Mouse (Mus musculus): ENCODE results near the gene Wwox. TPM values are rescaled to one million over a fixed set of nuclear protein-coding genes. Genes with fewer than 3 reads are reported as not detected.

Gene Wwox
- polyA plus RNA-seq, 1 experiment from 2014 or later = 11.0 TPM

DNA sequence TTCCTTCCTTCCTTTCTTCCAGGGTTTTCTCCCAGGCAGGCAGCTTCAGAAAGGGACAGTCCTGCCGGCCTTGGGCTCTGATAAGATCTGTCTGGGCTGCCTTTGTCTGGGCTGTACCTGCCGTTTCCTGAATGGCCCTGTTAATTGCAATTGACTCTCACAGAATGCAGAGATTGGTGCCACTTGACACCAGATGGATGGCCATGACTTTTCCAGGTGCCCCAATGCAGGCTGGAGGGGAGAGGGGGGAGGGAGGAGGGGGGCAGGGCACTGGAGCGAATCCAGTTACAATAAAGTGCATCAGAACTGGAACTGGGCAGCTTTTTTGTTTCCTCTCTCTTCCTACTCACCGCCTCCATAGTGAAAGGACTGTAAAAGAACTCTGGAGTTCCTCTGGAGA, 443.0 kb downstream of the Wwox start:
- no peak overlapping the region for H3K4me3 ChIP-seq (ENCODE audit: low read depth, low read length)
- 28% methylated on average over 4 of the region's 4 CpGs for WGBS
- no peak overlapping the region for H3K4me2 ChIP-seq (ENCODE audit: low read depth)
- H3K9ac ChIP-seq (ENCODE audit: low read length) = no peak overlapping the region
- no peaks in the 10 kb centered on the region for H3K9me3 ChIP-seq (ENCODE audit: control insufficient read depth, low read length)
- DNase-seq (ENCODE audit: low spot score) (no peak), ATAC-seq (ENCODE audit: insufficient read depth, low FRiP score, low TSS enrichment) (no peak)
- no peaks in the 10 kb centered on the region for H3K36me3 ChIP-seq (ENCODE audit: control insufficient read depth, insufficient read depth, low read length)
- H3K27me3 ChIP-seq (ENCODE audit: control insufficient read depth, insufficient read depth, low read length) = no peaks in the 10 kb centered on the region
- H3K4me1 ChIP-seq (ENCODE audit: control insufficient read depth, insufficient read depth, low read length) = peaks cover 2% of the 10 kb centered on the region; the same call in 1 of the 2 replicates
- no peak overlapping the region for H3K27ac ChIP-seq (ENCODE audit: low read depth, low read length)

DNA sequence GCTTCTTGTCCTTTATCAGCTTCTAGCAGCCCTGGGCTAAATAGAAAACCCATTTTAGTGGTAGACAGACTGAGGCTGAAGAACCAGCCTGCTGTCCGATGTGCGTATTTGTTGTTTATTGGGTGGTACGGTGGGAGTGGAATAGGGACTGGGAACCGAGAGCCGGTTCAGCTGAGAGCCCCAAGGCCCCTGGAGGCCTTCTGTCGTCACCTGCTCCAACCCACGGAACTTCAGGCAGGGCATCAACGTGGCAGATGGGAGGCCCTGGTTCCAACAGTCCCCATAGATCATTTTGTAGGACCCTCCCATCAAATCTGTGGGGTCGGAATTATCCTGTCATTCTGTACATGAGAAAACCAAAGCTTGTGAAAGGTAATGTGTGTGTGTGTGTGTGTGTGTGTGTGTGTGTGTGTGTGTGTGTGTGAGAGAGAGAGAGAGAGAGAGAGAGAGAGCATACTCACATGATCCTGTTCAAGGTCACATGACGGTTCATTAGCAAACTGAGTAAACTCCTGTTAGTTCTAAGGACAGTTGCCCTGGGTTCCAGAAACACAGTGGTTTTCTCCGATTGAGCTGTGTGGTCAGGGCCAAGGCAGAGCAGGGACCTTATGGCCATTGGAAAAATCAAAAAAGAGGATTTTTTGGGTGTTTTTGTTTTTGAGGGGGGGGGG, 443.6 kb downstream of the Wwox start:
- no peak for DNase-seq (ENCODE audit: low spot score)
- no peaks in the 10 kb centered on the region for H3K36me3 ChIP-seq (ENCODE audit: control insufficient read depth, insufficient read depth, low read length)
- no peaks in the 10 kb centered on the region for H3K9me3 ChIP-seq (ENCODE audit: control insufficient read depth, low read length)
- peaks cover 2% of the 10 kb centered on the region; the same call in 1 of the 2 replicates for H3K4me1 ChIP-seq (ENCODE audit: control insufficient read depth, insufficient read depth, low read length)
- H3K4me2 ChIP-seq (ENCODE audit: low read depth) = no peak overlapping the region
- no peak for ATAC-seq (ENCODE audit: insufficient read depth, low FRiP score, low TSS enrichment)
- 87% methylated on average over 11 of the region's 11 CpGs for WGBS
- no peak overlapping the region for H3K4me3 ChIP-seq (ENCODE audit: low read depth, low read length)
- no peak overlapping the region for H3K27ac ChIP-seq (ENCODE audit: low read depth, low read length)
- no peaks in the 10 kb centered on the region for H3K27me3 ChIP-seq (ENCODE audit: control insufficient read depth, insufficient read depth, low read length)
- no peak overlapping the region for H3K9ac ChIP-seq (ENCODE audit: low read length)

DNA sequence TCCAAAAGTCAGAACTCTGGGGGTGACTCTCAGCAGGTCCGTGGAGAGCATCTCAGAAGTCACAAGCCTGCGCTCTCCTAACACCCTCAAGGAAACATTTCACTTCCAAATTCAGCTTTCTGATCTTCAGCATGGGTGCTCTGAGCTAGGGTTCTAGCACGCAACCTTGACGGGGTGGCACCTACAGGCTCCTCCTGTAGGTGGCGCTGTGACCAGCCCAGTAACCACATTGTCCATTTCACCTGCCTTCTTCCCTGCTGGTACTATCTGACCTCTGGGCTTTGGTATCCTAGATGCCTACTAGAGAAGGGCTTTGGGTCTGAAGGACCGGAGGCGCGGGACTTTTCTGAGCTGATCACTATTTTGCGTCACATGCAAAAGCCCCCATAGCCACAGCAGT, 444.5 kb downstream of the Wwox start:
- no peaks in the 10 kb centered on the region for H3K27me3 ChIP-seq (ENCODE audit: control insufficient read depth, insufficient read depth, low read length)
- DNase-seq (ENCODE audit: low spot score) = peak; percentile 37
- peaks cover 2% of the 10 kb centered on the region; the same call in 1 of the 2 replicates for H3K4me1 ChIP-seq (ENCODE audit: control insufficient read depth, insufficient read depth, low read length)
- no peaks in the 10 kb centered on the region for H3K9me3 ChIP-seq (ENCODE audit: control insufficient read depth, low read length)
- no peak for ATAC-seq (ENCODE audit: insufficient read depth, low FRiP score, low TSS enrichment)
- 79% methylated on average over 9 of the region's 9 CpGs for WGBS
- no peak overlapping the region for H3K4me3 ChIP-seq (ENCODE audit: low read depth, low read length)
- no peak overlapping the region for H3K4me2 ChIP-seq (ENCODE audit: low read depth)
- H3K9ac ChIP-seq (ENCODE audit: low read length) = no peak overlapping the region
- H3K36me3 ChIP-seq (ENCODE audit: control insufficient read depth, insufficient read depth, low read length) = no peaks in the 10 kb centered on the region
- H3K27ac ChIP-seq (ENCODE audit: low read depth, low read length) = no peak overlapping the region

DNA sequence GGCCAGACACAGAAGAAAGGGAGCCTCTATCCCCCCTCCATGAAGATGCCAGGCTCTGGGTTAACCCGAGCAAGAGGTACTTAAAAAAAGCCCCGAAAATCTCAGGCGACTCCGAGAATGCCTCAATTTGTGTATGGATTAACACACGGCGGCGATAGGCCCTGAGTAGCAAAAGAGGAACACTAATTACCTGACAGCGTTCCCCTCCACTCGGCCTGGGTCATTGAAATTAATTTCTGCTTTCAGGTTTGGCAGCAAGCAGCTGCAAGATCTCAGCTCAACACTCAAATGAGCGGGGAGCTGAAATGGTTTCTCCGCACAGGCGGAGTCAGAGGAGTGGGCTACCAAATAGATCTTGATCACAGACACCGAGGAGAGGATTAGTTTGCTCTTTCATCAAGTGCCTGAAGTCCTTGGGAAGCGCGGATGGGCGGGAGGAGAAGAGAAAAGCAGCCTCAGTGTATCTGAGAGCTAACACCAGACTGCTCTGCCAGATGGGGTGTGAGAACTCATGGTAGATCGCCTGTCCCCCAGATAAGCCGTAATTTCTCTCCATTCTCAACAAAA, 445.7 kb downstream of the Wwox start:
- H3K36me3 ChIP-seq (ENCODE audit: control insufficient read depth, insufficient read depth, low read length) = no peaks in the 10 kb centered on the region
- DNase-seq (ENCODE audit: low spot score) (no peak), ATAC-seq (ENCODE audit: insufficient read depth, low FRiP score, low TSS enrichment) (no peak)
- peaks cover 3% of the 10 kb centered on the region; the same call in 1 of the 2 replicates for H3K4me1 ChIP-seq (ENCODE audit: control insufficient read depth, insufficient read depth, low read length)
- H3K9ac ChIP-seq (ENCODE audit: low read length) = no peak overlapping the region
- H3K4me3 ChIP-seq (ENCODE audit: low read depth, low read length) = no peak overlapping the region
- no peak overlapping the region for H3K27ac ChIP-seq (ENCODE audit: low read depth, low read length)
- 59% methylated on average over 18 of the region's 18 CpGs for WGBS
- no peaks in the 10 kb centered on the region for H3K9me3 ChIP-seq (ENCODE audit: control insufficient read depth, low read length)
- H3K27me3 ChIP-seq (ENCODE audit: control insufficient read depth, insufficient read depth, low read length) = no peaks in the 10 kb centered on the region
- no peak overlapping the region for H3K4me2 ChIP-seq (ENCODE audit: low read depth)

DNA sequence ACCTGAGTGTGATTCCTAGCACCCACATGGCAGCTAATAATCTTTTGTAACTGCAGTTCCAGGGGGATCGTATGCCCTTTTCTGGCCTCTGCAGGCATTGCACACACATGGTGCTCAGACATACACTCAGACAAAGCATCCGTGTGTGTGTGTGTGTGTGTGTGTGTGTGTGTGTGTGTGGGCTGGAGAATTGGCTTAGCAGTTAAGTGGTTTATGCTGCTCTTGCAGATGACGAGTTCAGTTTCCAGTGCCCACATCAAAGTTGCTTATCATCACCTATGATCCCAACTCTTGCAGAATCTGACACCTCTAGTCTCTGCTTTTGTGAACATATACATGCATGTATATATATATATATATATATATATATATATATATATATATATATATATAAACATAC, 448.9 kb downstream of the Wwox start:
- no peaks in the 10 kb centered on the region for H3K9me3 ChIP-seq (ENCODE audit: control insufficient read depth, low read length)
- H3K4me2 ChIP-seq (ENCODE audit: low read depth) = no peak overlapping the region
- H3K27me3 ChIP-seq (ENCODE audit: control insufficient read depth, insufficient read depth, low read length) = no peaks in the 10 kb centered on the region
- no peak overlapping the region for H3K4me3 ChIP-seq (ENCODE audit: low read depth, low read length)
- H3K9ac ChIP-seq (ENCODE audit: low read length) = no peak overlapping the region
- WGBS = 86% methylated on average over 3 of the region's 3 CpGs
- H3K27ac ChIP-seq (ENCODE audit: low read depth, low read length) = no peak overlapping the region
- ATAC-seq (ENCODE audit: insufficient read depth, low FRiP score, low TSS enrichment) (no peak), DNase-seq (ENCODE audit: low spot score) (no peak)
- H3K36me3 ChIP-seq (ENCODE audit: control insufficient read depth, insufficient read depth, low read length) = no peaks in the 10 kb centered on the region
- peaks cover 6% of the 10 kb centered on the region; the same call in 1 of the 2 replicates for H3K4me1 ChIP-seq (ENCODE audit: control insufficient read depth, insufficient read depth, low read length)

GRCm38 (mm10) chr8:114889578-114890374, 450.3 kb downstream of the Wwox start:
- 69% methylated on average over 16 of the region's 16 CpGs for WGBS
- Histone ChIP-seq H3K36me3 (ENCODE audit: control insufficient read depth, insufficient read depth, low read length) (no peaks in the 10 kb centered on the region), H3K4me2 (ENCODE audit: low read depth) (no peak overlapping the region), H3K9me3 (ENCODE audit: control insufficient read depth, low read length) (no peaks in the 10 kb centered on the region), H3K27me3 (ENCODE audit: control insufficient read depth, insufficient read depth, low read length) (no peaks in the 10 kb centered on the region), H3K4me3 (ENCODE audit: low read depth, low read length) (no peak overlapping the region), H3K27ac (ENCODE audit: low read depth, low read length) (no peak overlapping the region), H3K4me1 (ENCODE audit: control insufficient read depth, insufficient read depth, low read length) (peaks cover 6% of the 10 kb centered on the region; the same call in 1 of the 2 replicates), H3K9ac (ENCODE audit: low read length) (no peak overlapping the region)
- ATAC-seq (ENCODE audit: insufficient read depth, low FRiP score, low TSS enrichment) = no peak
- DNase-seq (ENCODE audit: low spot score) = no peak

DNA sequence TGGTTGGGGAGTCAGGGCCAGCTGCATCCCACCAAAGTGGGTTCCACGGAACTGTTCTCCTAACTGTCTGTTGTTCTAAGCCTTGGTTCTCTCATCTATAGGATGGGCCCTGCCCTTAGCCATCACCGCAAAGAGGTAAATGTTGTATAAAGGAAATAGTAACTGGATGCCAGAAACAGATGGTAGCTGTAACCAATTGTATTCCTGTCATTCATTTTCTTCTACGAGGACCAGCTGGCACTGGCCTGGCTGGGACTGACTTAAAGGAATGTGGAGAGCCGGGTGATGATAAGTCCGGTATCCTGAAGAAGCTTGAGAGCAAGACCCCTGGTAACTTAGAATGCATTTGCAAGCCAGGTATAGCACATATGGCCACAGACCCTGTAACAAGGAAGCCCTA, 451.0 kb downstream of the Wwox start:
- Histone ChIP-seq H3K36me3 (ENCODE audit: control insufficient read depth, insufficient read depth, low read length) (no peaks in the 10 kb centered on the region), H3K27ac (ENCODE audit: low read depth, low read length) (no peak overlapping the region), H3K4me2 (ENCODE audit: low read depth) (no peak overlapping the region), H3K9ac (ENCODE audit: low read length) (no peak overlapping the region), H3K9me3 (ENCODE audit: control insufficient read depth, low read length) (no peaks in the 10 kb centered on the region), H3K27me3 (ENCODE audit: control insufficient read depth, insufficient read depth, low read length) (no peaks in the 10 kb centered on the region), H3K4me1 (ENCODE audit: control insufficient read depth, insufficient read depth, low read length) (peaks cover 6% of the 10 kb centered on the region; the same call in 1 of the 2 replicates), H3K4me3 (ENCODE audit: low read depth, low read length) (no peak overlapping the region)
- DNase-seq (ENCODE audit: low spot score) (no peak), ATAC-seq (ENCODE audit: insufficient read depth, low FRiP score, low TSS enrichment) (no peak)
- WGBS = 57% methylated on average over 5 of the region's 5 CpGs

DNA sequence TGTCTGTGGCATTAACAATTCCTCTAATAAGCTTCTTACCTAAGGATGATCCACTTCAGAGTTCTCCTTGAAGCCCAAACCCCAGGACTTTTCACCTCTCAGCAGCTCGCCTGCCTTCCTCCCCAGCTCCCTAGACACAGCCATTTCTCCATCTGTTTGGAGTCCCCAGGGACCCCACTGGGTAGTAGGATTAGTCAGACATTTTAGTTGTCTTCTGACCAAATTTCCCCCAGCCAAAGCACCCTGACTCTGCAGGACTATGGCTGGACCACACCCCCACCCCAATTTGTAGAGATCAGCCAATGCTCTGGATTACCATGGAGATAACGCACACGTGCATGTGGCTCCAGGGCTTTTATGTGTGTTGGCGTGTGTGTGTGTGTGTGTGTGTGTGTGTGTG, 451.8 kb downstream of the Wwox start:
- Histone ChIP-seq H3K4me1 (ENCODE audit: control insufficient read depth, insufficient read depth, low read length) (0 out of 2 replicates have a peak, but pooled peaks cover 3% of the 10 kb centered on the region), H3K36me3 (ENCODE audit: control insufficient read depth, insufficient read depth, low read length) (no peaks in the 10 kb centered on the region), H3K9me3 (ENCODE audit: control insufficient read depth, low read length) (no peaks in the 10 kb centered on the region), H3K4me2 (ENCODE audit: low read depth) (no peak overlapping the region), H3K27ac (ENCODE audit: low read depth, low read length) (no peak overlapping the region), H3K4me3 (ENCODE audit: low read depth, low read length) (no peak overlapping the region), H3K9ac (ENCODE audit: low read length) (no peak overlapping the region), H3K27me3 (ENCODE audit: control insufficient read depth, insufficient read depth, low read length) (no peaks in the 10 kb centered on the region)
- DNase-seq (ENCODE audit: low spot score) = no peak
- WGBS = 75% methylated on average over 4 of the region's 4 CpGs
- ATAC-seq (ENCODE audit: insufficient read depth, low FRiP score, low TSS enrichment) = no peak
